Mouse (Mus musculus) T-cell, adult 2 months (primary cell): ENCODE measurements at regions not wholly inside any gene's neighbourhood (a gene's known extent, or its start where the extent isn't known, plus 50 kb on each side); places are given as distances from the start of the nearest gene placed in this dataset.
"Not testable (repeated sequence)": the region's sequence is repeated elsewhere in the genome, so short reads cannot be mapped to it uniquely, and the experiment has no call there.

Source experiments
- DNase-seq: peaks from one replicate; pipeline ENCODE4 v3.0.0; 2022; ENCODE audit warnings: low spot score

- no peak for DNase-seq
Measured at GRCm38 (mm10) chr16:19203681-19204080, 110.2 kb downstream of the Olfr164 start.

- DNase-seq: no peak
Measured at GRCm38 (mm10) chr16:19200977-19201376, 112.9 kb downstream of the Olfr164 start.

- DNase-seq: no peak
Measured at GRCm38 (mm10) chr16:19199724-19200544, 113.9 kb downstream of the Olfr164 start.

GRCm38 (mm10) chr16:19198539-19199385, 115.1 kb downstream of the Olfr164 start:
- DNase-seq: no peak

DNA sequence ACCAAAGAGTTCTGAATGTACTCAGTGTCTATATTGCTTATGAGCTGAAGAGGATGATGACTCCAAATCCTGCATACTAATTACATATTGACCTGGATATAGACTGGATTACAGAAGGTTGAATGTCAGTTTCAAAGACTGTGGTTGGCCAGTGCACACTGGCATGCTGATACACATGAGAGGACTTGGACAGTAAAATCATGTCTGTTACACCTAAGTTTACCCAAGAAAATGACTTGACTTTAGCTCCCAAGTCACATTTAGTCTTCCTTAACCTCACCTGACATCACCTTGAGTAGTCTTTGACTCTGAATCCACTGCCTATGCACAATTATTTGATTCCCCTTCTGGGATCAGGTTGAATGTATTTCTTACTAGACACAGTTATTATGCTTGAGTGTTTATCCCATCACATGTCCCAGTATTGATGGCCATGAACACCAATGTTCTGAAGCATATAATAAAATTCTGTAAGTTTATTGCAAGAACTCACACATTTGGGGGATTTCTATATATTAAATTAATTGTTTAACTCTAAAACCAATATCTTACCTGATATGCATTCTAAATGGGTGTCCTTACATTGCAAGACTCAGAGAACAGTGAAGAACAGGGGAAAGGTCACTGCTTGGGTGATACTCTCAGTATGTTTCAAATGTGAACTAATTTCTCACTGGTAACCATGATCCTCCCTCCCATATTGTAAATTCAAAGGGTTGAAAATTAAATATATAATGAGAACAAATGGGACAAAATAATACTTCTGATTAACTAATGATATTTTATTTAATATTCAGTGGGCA, 116.0 kb downstream of the Olfr164 start:
- no peak for DNase-seq

DNA sequence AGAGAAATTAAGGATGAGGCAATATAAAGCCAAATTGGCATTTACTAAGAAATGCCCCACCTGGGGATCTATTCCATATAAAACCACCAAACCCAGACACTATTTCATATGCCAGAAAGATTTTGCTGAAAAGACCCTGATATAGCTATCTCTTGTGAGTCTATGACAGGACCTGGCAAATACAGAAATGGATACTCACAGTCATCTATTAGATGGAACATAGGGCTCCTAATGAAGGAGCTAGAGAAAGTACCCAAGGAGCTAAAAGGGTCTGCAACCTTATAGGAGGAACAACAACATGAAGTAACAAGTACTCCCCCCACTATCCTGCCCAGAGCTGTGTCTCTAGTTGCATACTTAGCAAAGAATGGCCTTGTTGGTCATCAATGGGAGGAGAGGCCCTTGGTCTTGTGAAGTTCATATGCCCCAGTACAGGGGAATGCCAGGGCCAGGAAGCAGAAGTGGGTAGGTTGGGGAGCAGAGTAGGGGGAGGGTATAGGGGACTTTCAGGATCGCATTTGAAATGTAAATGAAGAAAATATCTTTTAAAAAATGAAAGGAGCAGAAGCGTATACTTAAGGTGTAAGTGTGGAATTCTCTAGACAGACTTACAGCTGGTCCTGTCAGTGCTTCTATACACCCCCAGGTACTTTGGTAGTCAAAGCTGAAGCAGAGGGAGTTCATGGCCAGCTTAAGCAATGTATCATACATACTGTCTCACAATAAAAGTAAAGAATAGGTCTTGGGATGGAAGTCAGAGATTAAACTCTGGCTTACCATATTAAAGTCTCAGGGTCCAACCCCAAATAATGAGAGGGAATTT, 128.2 kb downstream of the Olfr164 start:
- no peak for DNase-seq

DNA sequence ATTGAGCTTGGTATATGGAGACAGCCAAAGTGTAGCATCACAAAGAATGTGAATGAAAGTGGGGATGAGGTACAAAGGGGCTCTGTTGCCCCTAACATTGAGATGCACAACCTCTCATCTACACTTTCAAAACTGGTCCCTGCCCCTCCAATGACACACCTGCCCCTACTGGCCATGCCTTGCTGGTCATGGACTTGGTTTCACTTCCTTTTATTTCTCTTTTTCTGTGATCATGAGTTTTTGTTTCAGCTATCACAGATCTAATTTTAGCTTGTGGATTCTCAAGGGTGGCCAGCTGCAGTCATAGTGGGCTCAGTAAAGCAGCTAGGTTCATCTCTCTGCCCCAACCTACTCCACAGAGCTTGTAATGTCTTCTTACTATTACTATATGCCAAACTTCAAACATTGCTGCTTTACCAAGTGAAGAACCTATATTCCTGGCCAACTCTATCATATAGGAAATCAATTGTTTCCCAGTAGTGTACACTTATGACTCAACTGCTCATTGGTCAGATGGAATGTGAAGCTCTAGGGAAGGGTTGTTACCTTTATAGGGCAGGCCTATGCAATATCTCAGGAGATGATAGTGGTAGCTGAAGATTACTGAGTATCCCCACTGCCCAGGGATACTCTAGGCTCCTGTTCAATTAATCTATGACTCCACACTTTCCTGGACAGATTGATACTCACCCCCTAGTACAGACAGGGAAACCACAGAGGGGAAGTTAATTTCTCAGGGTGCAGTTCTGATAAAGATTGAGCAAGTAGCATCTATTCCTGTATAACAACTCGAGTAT, 134.5 kb downstream of the Olfr164 start:
- DNase-seq: peak; percentile 2

GRCm38 (mm10) chr16:19153046-19153445, 160.8 kb downstream of the Olfr164 start:
- DNase-seq: no peak

GRCm38 (mm10) chr16:19152465-19152864, 161.4 kb downstream of the Olfr164 start:
- not testable (repeated sequence) for DNase-seq

GRCm38 (mm10) chr16:19151110-19151509, 162.8 kb downstream of the Olfr164 start:
- no peak for DNase-seq

DNA sequence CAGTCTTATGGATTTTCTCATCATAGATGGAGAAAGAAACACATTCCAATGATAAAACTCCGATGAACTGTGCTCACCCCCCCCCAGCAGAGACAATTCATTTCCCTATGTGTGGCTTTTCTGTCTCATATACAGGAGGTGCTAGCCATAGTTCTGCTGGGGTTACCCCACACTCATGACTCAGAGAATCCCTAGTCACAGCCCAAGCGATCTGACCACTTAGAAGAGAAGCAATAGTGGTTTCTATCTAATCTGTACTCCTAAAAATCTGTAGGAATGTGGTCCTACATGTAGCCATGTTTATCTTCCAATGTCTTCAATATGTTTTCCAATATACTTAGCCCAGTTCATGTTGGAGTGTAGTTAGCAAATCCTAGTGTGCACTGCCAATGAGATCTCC, 163.3 kb downstream of the Olfr164 start:
- no peak for DNase-seq

- no peak for DNase-seq
Measured at GRCm38 (mm10) chr16:19146290-19146983, 167.4 kb downstream of the Olfr164 start.
